Mouse (Mus musculus) frontal cortex, postnatal 14 days (tissue): ENCODE measurements at regions not wholly inside any gene's neighbourhood (a gene's known extent, or its start where the extent isn't known, plus 50 kb on each side); places are given as distances from the start of the nearest gene placed in this dataset.

Experiments used
- DNase-seq, 2 experiments: peaks; one replicate each; pipeline ENCODE4 v3.0.0; 2022; ENCODE audit warnings: low spot score in 2 of 2

- DNase-seq: no peak
Measured at GRCm38 (mm10) chr2:108904121-108904733, 376.3 kb upstream of the Kif18a start.

GRCm38 (mm10) chr2:108913555-108913954 lies 367.0 kb upstream of the Kif18a start:
- DNase-seq: no peak

GRCm38 (mm10) chr2:108913967-108914366 lies 366.6 kb upstream of the Kif18a start:
- no peak for DNase-seq

GRCm38 (mm10) chr2:108919500-108920045 lies 361.0 kb upstream of the Kif18a start:
- no peak for DNase-seq

- DNase-seq: no peak
Measured at GRCm38 (mm10) chr2:108920111-108920510, 360.4 kb upstream of the Kif18a start.

GRCm38 (mm10) chr2:108935981-108936762 lies 344.4 kb upstream of the Kif18a start:
- DNase-seq: no peak

GRCm38 (mm10) chr2:108980921-108981320 lies 299.6 kb upstream of the Kif18a start:
- no peak for DNase-seq

- no peak for DNase-seq
Measured at GRCm38 (mm10) chr2:109016223-109016622, 264.3 kb upstream of the Kif18a start.

GRCm38 (mm10) chr2:109017018-109017707 lies 263.4 kb upstream of the Kif18a start:
- no peak for DNase-seq

- DNase-seq: no peak
Measured at GRCm38 (mm10) chr2:109038131-109038695, 242.3 kb upstream of the Kif18a start.
